Mouse (Mus musculus) right cerebral cortex, adult 18-20 months (tissue): ENCODE results near the gene Tmco2.
A peak's percentile ranks its signal among the peaks of the same experiment; 100 is the strongest.
"Not testable (repeated sequence)": the region's sequence is repeated elsewhere in the genome, so short reads cannot be mapped to it uniquely, and the experiment has no call there.

ENCODE experiments used
- DNase-seq: peaks from one replicate; pipeline ENCODE4 v3.0.0; 2022; ENCODE audit warnings: mixed read lengths

The Tmco2 gene

DNA sequence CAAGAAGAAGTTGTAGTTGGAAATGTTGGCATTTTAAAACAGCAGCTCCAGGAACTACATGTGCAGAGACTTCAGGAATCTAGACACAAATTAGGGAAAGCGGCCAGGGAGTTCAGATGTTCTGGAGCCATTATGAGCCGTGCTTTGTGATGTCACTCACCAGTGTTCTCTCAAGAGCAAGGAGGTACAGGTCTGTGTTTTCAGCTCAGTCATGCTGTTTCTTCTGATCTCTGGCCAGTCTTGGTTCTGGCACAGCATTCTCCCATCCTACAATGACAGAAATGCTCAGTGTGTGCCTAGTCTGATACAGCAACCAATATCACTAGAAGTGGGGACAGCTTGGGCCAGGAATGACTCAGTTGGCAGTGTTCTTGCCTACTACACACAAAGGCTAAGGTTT, at the start of gene Tmco2:
Tmco2 (minus strand) TSS at position 101 of the 400 bp plus-strand sequence.
- DNase-seq = no peak

- DNase-seq = peak; percentile 80
Observed at GRCm38 (mm10) chr4:121103304-121103703, 5.7 kb downstream of the Tmco2 start.

- DNase-seq = peak; percentile 89
Observed at GRCm38 (mm10) chr4:121097650-121098378, 11.2 kb downstream of the Tmco2 start, which contains the start of gene Zmpste24. TSS of gene Zmpste24 (minus strand) at chr4:121098241.

- DNase-seq = no peak
Observed at GRCm38 (mm10) chr4:121090211-121090610, 18.8 kb downstream of the Tmco2 start.

DNA sequence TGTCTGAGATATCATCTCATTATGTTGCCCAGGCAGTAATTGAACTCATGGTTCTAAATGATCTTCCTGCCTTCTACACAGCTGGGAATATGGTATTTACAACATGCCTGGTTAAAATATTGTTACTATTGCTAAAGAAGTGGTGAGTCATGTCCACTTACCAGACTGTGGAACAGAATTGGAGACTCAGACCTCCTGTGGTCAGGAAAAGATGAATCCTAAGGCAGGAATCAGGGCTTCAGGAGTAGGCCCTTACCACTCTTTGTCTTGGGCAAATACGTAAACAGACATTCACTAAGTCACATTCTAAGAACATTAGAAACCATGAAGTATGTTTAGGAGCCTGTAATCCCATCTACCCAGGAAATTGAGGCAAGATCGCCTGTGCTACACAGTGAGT, 20.3 kb downstream of the Tmco2 start:
- DNase-seq = no peak

DNA sequence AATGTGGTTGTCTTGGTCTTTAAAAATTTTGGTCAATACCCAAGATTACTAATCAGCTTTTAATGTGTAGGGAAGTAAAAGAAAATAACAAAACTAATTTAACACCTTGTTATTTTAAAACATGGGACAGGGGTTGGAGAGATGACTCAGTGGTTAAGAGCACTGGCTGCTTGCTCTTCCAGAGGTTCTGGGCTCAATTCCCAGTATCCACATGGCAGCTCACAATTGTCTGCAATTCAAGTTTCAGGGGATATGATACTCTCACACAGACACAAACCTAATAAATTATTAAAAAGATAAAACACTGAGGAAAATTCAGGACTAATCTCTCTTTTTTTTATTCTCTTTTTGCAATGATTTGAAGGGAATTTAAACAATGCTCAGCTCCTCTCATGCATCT, 24.5 kb downstream of the Tmco2 start:
- DNase-seq = no peak

DNA sequence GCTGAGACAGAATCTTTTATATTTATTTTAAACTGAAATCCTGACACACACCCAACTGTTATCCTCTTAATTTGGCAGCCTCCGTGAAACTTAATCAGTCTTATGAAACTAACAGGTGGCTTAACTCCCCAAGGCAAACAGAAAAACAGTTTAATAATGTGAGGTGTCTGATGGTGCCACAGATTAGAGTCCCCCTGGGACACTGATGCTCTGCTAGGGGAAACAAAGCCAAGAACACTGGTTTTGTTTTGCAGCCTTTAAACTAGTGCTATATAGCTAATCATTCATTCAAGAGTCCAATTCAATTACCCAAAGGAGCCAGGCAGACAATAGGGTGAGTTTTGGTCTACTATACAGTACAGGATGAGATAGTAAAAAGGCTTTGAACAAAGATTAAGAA, 28.6 kb downstream of the Tmco2 start:
- DNase-seq = no peak

GRCm38 (mm10) chr4:121077915-121078646, 30.9 kb downstream of the Tmco2 start:
- no peak for DNase-seq

- DNase-seq = no peak
Observed at GRCm38 (mm10) chr4:121074250-121074649, 34.8 kb downstream of the Tmco2 start.

DNA sequence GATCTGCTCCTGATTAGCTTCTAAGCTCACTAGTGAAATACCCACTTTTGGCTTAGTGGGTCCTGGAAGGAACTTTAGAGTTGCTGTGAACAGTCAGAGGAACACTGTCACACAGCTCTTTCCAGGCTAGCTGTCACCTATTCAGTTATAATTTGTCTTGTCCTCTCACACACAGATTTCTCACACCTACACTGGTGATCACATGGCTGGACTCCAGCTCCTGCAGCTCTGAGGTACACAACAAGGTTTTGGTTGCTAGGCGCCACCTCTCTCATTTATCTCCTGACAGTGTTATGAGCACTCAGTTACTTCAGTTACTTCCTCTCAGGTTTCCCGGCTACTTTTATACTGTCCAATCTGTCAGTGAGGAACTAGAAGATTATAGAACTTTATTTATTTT, 43.7 kb downstream of the Tmco2 start:
- DNase-seq = no peak

GRCm38 (mm10) chr4:121059218-121059617, 49.8 kb downstream of the Tmco2 start:
- DNase-seq = not testable (repeated sequence)

GRCm38 (mm10) chr4:121057032-121057431, 52.0 kb downstream of the Tmco2 start:
- no peak for DNase-seq

DNA sequence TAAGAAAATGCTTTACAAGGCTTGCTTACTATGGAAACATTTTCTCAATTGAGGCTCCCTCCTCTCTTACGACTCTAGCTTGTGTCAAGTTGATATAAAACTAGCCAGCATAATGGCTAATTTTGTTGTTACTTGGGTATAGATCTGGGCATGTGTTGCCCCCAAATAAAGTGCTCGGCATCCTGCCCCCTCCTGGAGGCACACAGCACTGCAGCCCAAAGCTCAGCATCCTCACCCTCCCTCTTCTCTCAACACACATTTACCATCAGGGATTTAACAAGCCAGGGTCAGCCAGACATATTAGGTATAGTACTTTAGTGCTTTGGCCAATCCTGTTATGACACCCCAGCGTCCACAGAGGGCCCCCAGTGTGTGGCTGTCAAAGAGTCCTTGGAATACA, 52.7 kb downstream of the Tmco2 start:
- DNase-seq = no peak
